Mouse (Mus musculus) heart, adult 10 weeks (tissue): ENCODE data around the gene Cmtm8. TPM values are rescaled to one million over a fixed set of nuclear protein-coding genes. Genes with fewer than 3 reads are reported as not detected.

ENCODE experiments used
- polyA plus RNA-seq: library from polyadenylated mRNA; stranded (reverse); fragments of 350-450 nt; fragmentation: Illumina TruSeq; extraction: RNeasy Lipid Tissue Mini Kit (QIAGEN cat#74804); gene quantifications from one replicate; pipeline ENCODE4 v1.2.3, GENCODE M21; 2014; ENCODE audit warnings: low read depth, low replicate concordance

Cmtm8 gene
- 19.1 TPM for polyA plus RNA-seq

GRCm38 (mm10) chr9:114844017-114844662, at the start of gene Cmtm8:
Gene Cmtm8, minus strand, starts transcription at chr9:114844156.

GRCm38 (mm10) chr9:114781526-114782212, 62.3 kb downstream of the Cmtm8 start, which contains the start of gene Cmtm7:
Gene Cmtm7, minus strand, starts transcription at chr9:114781856.

Other genes with a start within 250 kb of the Cmtm8 start
- gene Cnot10, start 204.0 kb downstream of the Cmtm8 start, polyA plus RNA-seq: 27.2 TPM
- gene Dync1li1, start 155.4 kb downstream of the Cmtm8 start, polyA plus RNA-seq: 47.1 TPM
- 25.8 TPM for gene Cmtm6, start 113.0 kb downstream of the Cmtm8 start, polyA plus RNA-seq
- 22.8 TPM for gene Cmtm7, start 62.3 kb downstream of the Cmtm8 start, polyA plus RNA-seq
- gene Gpd1l, start 89.8 kb upstream of the Cmtm8 start, polyA plus RNA-seq: 43.2 TPM
- 2.5 TPM for gene Osbpl10, start 134.4 kb upstream of the Cmtm8 start, polyA plus RNA-seq
- 57.5 TPM for gene Rps27rt, start 138.6 kb upstream of the Cmtm8 start, polyA plus RNA-seq